8 mouse cellular contexts compared by ENCODE assay signal in genomic region chr17:83985916-83986578, GRCm38 (mm10).
DNase-seq lines count a peak whose midpoint lies in the region; ATAC-seq and TF ChIP-seq lines count a peak whose summit lies in the region.

No protein-coding gene starts in this region.

- H3K27me3 ChIP-seq in liver, embryonic 11.5 days (replicated peaks; ENCODE audit: control insufficient read depth, insufficient read depth, low read length) = no peaks in the 10 kb centered on the region
- no peaks in the 10 kb centered on the region for H3K27me3 ChIP-seq in embryonic facial prominence, embryonic 14.5 days (replicated peaks; ENCODE audit: control insufficient read depth, insufficient read depth, low read length)
- no peaks in the 10 kb centered on the region for H3K27me3 ChIP-seq in hindbrain, postnatal 0 days (ENCODE audit: insufficient read depth, low read length)
- no peaks in the 10 kb centered on the region for H3K27me3 ChIP-seq in myocyte (ENCODE audit: control insufficient read depth, insufficient read depth, insufficient read length)

- H3K4me1 ChIP-seq in liver, embryonic 11.5 days (replicated peaks; ENCODE audit: control insufficient read depth, insufficient read depth, low read length) = peaks cover 47% of the 10 kb centered on the region
- peaks cover 89% of the 10 kb centered on the region for H3K4me1 ChIP-seq in embryonic facial prominence, embryonic 14.5 days (ENCODE audit: control insufficient read depth, insufficient read depth, low read length)
- peaks cover 10% of the 10 kb centered on the region for H3K4me1 ChIP-seq in hindbrain, postnatal 0 days (ENCODE audit: insufficient read depth, low read length)

- H3ac ChIP-seq in myocyte (ENCODE audit: control insufficient read depth, insufficient read length) = no peak overlapping the region

- H3K27ac ChIP-seq in liver, embryonic 11.5 days (ENCODE audit: low read depth, low read length) = peak overlapping the region; percentile 48
- peak overlapping the region; percentile 94 for H3K27ac ChIP-seq in embryonic facial prominence, embryonic 14.5 days (replicated peaks; ENCODE audit: low read depth, low read length)
- H3K27ac ChIP-seq in hindbrain, postnatal 0 days = peak overlapping the region; percentile 71

- no peak for TF ChIP-seq POLR2A in myocyte (IDR thresholded peaks at IDR 0.05; ENCODE audit: insufficient read length, low read depth)

- ATAC-seq in liver, embryonic 11.5 days (replicated peaks; ENCODE audit: low FRiP score) = no peak
- ATAC-seq in embryonic facial prominence, embryonic 14.5 days (ENCODE audit: low read depth) = no peak
- peak; percentile 37 for ATAC-seq in hindbrain, postnatal 0 days

- no peaks in the 10 kb centered on the region for H3K79me2 ChIP-seq in myocyte (ENCODE audit: control insufficient read depth, insufficient read depth)

- no peak overlapping the region for H3K4me3 ChIP-seq in liver, embryonic 11.5 days (ENCODE audit: low read depth, low read length)
- no peak overlapping the region for H3K4me3 ChIP-seq in embryonic facial prominence, embryonic 14.5 days (ENCODE audit: low read depth, low read length)
- no peak overlapping the region for H3K4me3 ChIP-seq in hindbrain, postnatal 0 days (ENCODE audit: low read length)
- H3K4me3 ChIP-seq in myocyte = no peak overlapping the region

- H3K9ac ChIP-seq in liver, embryonic 11.5 days (ENCODE audit: low read depth, low read length) = no peak overlapping the region
- 0 out of 2 replicates have a peak overlapping the region, but pooled peaks have one; percentile 15 for H3K9ac ChIP-seq in embryonic facial prominence, embryonic 14.5 days (ENCODE audit: low read depth, low read length)
- H3K9ac ChIP-seq in hindbrain, postnatal 0 days (replicated peaks; ENCODE audit: low read length) = no peak overlapping the region

- no peak for TF ChIP-seq CTCF in hindbrain, postnatal 0 days (IDR thresholded peaks at IDR 0.05; ENCODE audit: low read depth)

- no peaks in the 10 kb centered on the region for H3K36me3 ChIP-seq in liver, embryonic 11.5 days (ENCODE audit: control insufficient read depth, insufficient read depth, low read length)
- no peaks in the 10 kb centered on the region for H3K36me3 ChIP-seq in embryonic facial prominence, embryonic 14.5 days (ENCODE audit: control insufficient read depth, insufficient read depth, low read length)
- H3K36me3 ChIP-seq in hindbrain, postnatal 0 days (ENCODE audit: insufficient read depth, low read length) = no peaks in the 10 kb centered on the region
- no peaks in the 10 kb centered on the region for H3K36me3 ChIP-seq in myocyte (ENCODE audit: control insufficient read depth, insufficient read depth)

- H3K9me3 ChIP-seq in liver, embryonic 11.5 days (ENCODE audit: control insufficient read depth, low read length) = no peaks in the 10 kb centered on the region
- no peaks in the 10 kb centered on the region for H3K9me3 ChIP-seq in embryonic facial prominence, embryonic 14.5 days (ENCODE audit: control insufficient read depth, low read length)
- no peaks in the 10 kb centered on the region for H3K9me3 ChIP-seq in hindbrain, postnatal 0 days (ENCODE audit: low read length)

- no peak overlapping the region for H3K4me2 ChIP-seq in liver, embryonic 11.5 days
- no peak overlapping the region for H3K4me2 ChIP-seq in embryonic facial prominence, embryonic 14.5 days (ENCODE audit: low read depth, low read length)
- H3K4me2 ChIP-seq in hindbrain, postnatal 0 days (ENCODE audit: low read depth, low read length) = no peak overlapping the region
- peak overlapping the region; percentile 8 for H3K4me2 ChIP-seq in myocyte (ENCODE audit: low read depth)

- WGBS in liver, embryonic 11.5 days = 72% methylated on average over 15 of the region's 15 CpGs
- WGBS in embryonic facial prominence, embryonic 14.5 days = 39% methylated on average over 15 of the region's 15 CpGs
- 49% methylated on average over 15 of the region's 15 CpGs for WGBS in hindbrain, postnatal 0 days

- no peak for DNase-seq in liver, embryonic 11.5 days (ENCODE audit: low spot score)
- no peak for DNase-seq in liver
- DNase-seq in embryonic facial prominence, embryonic 14.5 days (ENCODE audit: low spot score) = peak; percentile 80
- DNase-seq in hindbrain, postnatal 0 days (ENCODE audit: low spot score) = peak; percentile 50
- no peak for DNase-seq in adrenal gland, postnatal 25 days
- no peak for DNase-seq in Muller cell, postnatal 12 days (ENCODE audit: inconsistent ontology term)
- DNase-seq in gastrocnemius, postnatal 10 days = no peak

TF ChIP-seq in myocyte, 11 proteins besides CTCF, POLR2A, EP300 and RAD21:
- TF ChIP-seq USF1 (IDR thresholded peaks at IDR 0.05; ENCODE audit: low read depth) (peak; percentile 34), MYOG (IDR thresholded peaks at IDR 0.05; ENCODE audit: control insufficient read depth in 1 of 3, insufficient read depth in 1 of 3, insufficient read length in 2 of 3, low read depth in 2 of 3) (no peak)
TF ChIP-seq in myocyte: peak in this region for 1.

Comparison
In these comparisons a context has a peak if more than half of its experiments do, and no peak if none do; other contexts are left out.
1. DNase-seq: peak in embryonic facial prominence, embryonic 14.5 days (single experiment) and hindbrain, postnatal 0 days (single experiment); none in liver, embryonic 11.5 days (single experiment), liver (single experiment), adrenal gland, postnatal 25 days (single experiment), Muller cell, postnatal 12 days (single experiment) and gastrocnemius, postnatal 10 days (single experiment).
2. Peak in every context shown above with its lines, with median percentiles within 50 percentile points of each other: H3K27ac ChIP-seq.